Mouse (Mus musculus) hematopoietic stem cell, adult 5-6 weeks (primary cell): ENCODE data around the gene Kcnj6. TPM values are rescaled to one million over a fixed set of nuclear protein-coding genes. Genes with fewer than 3 reads are reported as not detected.

Source experiments
- ATAC-seq, 2 experiments: fragments of 125-278 bp in 1 of 2; replicated peaks in 1 of 2; 2 replicates each; pipeline ENCODE4 v1.8.0; 2016 to 2017; ENCODE audit warnings: inconsistent platforms in 2 of 2, mild to moderate bottlenecking in 2 of 2, moderate number of reproducible peaks in 2 of 2, low read depth in 1 of 2, moderate TSS enrichment in 1 of 2; ENCODE audit not compliant: low FRiP score in 2 of 2, poor library complexity in 2 of 2, severe bottlenecking in 2 of 2, insufficient read depth in 1 of 2, low TSS enrichment in 1 of 2
- total RNA-seq: library from RNA; stranded (forward); fragments of 172-1452, 232-1000 nt; gene quantifications from 2 replicates; pipeline ENCODE4 v1.2.3, GENCODE M21; 2017

The Kcnj6 gene
- total RNA-seq, 1 experiment from 2014 or later: not detected

DNA sequence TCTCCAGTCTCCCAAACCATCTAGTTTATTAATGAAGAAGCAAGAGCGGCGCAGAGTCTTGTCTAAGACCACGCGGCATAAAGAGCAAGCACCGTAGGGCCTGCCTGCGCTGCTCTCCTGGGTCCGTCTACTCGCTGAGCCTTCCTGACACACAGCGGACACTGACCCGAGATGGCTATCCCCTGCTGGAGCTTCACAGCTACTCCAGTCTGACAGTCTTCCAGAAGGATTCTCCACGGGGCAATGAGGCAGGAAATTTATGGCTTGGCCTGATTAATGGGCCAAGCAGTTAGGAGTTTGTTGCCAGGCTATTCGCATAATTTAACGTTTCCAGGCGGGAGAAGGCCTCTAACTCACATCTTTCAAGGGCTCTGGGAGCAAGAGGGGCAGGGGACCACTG, 283.0 kb downstream of the Kcnj6 start:
- ATAC-seq: no peak

DNA sequence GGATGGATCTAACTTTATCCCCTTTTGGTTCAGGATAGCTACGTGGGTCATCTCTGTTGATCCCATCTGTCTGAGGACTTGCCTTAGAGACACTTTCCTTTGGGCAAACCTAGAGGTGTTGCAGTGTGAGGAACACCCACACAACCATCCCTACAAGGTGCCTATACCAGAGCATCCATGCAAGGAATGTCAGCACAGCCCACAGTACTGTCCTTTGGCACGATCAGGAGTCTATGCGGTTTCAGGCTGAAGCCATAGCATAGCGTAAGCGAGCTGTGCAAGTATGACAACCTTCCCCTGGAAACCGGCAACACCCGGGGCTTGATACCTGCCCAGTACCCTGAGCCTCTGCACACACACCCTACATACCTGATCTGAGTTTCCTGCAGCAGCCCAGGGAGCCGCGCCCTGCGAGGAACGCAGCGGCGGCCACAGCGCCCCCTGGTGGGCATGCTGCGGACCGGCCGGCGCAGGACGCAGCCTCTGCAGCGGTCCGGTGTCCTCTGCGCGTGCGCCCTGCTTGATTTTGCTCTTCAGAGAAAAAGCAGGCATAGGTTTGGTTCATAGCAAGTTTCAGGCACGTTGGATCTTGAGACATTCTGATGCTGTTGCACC, 283.9 kb downstream of the Kcnj6 start:
- ATAC-seq: peak; percentile 59 to 76

DNA sequence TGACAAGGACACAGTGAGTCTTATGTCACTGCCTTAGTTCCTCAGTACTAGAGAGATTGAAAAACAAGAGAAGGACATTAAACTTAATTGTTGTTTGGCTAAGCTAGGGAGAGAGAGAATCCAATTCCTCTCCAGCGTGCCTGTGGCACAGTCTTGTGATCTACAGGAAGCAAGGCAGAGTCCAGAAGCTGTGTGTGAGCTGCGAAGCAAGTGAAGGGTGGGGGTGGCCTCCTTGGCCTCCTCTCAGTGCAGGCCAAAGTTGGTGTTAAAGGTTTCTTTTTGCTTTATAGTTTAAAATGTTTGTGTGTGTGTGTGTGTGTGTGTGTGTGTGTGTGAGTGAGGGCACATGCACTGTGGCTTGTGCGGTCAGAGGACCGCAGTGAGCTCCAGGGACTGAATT, 295.5 kb downstream of the Kcnj6 start:
- no peak for ATAC-seq

DNA sequence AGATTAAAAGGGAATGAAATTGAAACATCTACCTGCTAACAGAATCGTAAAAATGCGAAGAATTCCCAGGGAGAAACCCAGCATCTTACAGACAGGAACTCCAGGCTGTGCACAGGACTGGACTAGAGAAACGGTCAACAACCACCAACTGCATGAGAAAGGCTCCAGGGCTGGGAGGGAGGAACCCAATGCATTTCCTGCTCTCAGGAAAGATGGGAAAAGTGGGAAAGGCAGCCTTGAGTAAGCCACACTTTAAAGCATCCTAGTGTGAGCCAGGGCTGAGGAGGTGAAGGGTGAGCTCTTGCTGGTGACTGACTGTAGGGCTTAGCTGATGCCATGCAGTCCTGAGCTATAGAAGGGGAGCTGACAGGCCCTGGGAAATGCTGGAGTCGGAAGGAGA, 296.4 kb downstream of the Kcnj6 start:
- no peak for ATAC-seq
